Comparison of ENCODE assay signal across 8 mouse cellular contexts in genomic region chr13:101800833-101801371, GRCm38 (mm10). TPM values are rescaled to one million over a fixed set of nuclear protein-coding genes. Genes with fewer than 3 reads are reported as not detected.
DNase-seq lines count a peak whose midpoint lies in the region; ATAC-seq and TF ChIP-seq lines count a peak whose summit lies in the region.

No protein-coding gene starts in this region.

- H3K4me2 ChIP-seq in lung, postnatal 0 days (replicated peaks; ENCODE audit: low read depth, low read length) = peak overlapping the region; percentile 64
- H3K4me2 ChIP-seq in limb, embryonic 15.5 days = peak overlapping the region; percentile 74
- H3K4me2 ChIP-seq in stomach, embryonic 16.5 days (ENCODE audit: low read depth, low read length) = peak overlapping the region; percentile 70

- peak overlapping the region; percentile 45; the same call in 1 of the 2 replicates for H3K4me3 ChIP-seq in lung, postnatal 0 days (ENCODE audit: low read depth, low read length)
- H3K4me3 ChIP-seq in limb, embryonic 15.5 days = peak overlapping the region; percentile 44
- peak overlapping the region; percentile 45 for H3K4me3 ChIP-seq in stomach, embryonic 16.5 days (replicated peaks; ENCODE audit: low read length)

- no peaks in the 10 kb centered on the region for H3K36me3 ChIP-seq in lung, postnatal 0 days (ENCODE audit: insufficient read depth, low read length)
- H3K36me3 ChIP-seq in limb, embryonic 15.5 days = no peaks in the 10 kb centered on the region
- H3K36me3 ChIP-seq in stomach, embryonic 16.5 days (ENCODE audit: control insufficient read depth, insufficient read depth, low read length) = no peaks in the 10 kb centered on the region

- H3K4me1 ChIP-seq in lung, postnatal 0 days (ENCODE audit: insufficient read depth, low read depth, low read length) = no peaks in the 10 kb centered on the region
- H3K4me1 ChIP-seq in limb, embryonic 15.5 days = peaks cover 7% of the 10 kb centered on the region; the same call in 1 of the 2 replicates
- peaks cover 4% of the 10 kb centered on the region; the same call in 1 of the 2 replicates for H3K4me1 ChIP-seq in stomach, embryonic 16.5 days (ENCODE audit: control insufficient read depth, insufficient read depth, low read length)

- TF ChIP-seq CTCF in lung, postnatal 0 days (IDR thresholded peaks at IDR 0.05) = no peak

- H3K27me3 ChIP-seq in lung, postnatal 0 days (replicated peaks; ENCODE audit: insufficient read depth, low read length) = no peaks in the 10 kb centered on the region
- H3K27me3 ChIP-seq in limb, embryonic 15.5 days = peaks cover 11% of the 10 kb centered on the region
- H3K27me3 ChIP-seq in stomach, embryonic 16.5 days (ENCODE audit: control insufficient read depth, insufficient read depth, low read length) = 0 out of 2 replicates have a peak, but pooled peaks cover 4% of the 10 kb centered on the region

- no peaks in the 10 kb centered on the region for H3K9me3 ChIP-seq in lung, postnatal 0 days (ENCODE audit: low read length)
- no peaks in the 10 kb centered on the region for H3K9me3 ChIP-seq in limb, embryonic 15.5 days
- no peaks in the 10 kb centered on the region for H3K9me3 ChIP-seq in stomach, embryonic 16.5 days (replicated peaks; ENCODE audit: control insufficient read depth, low read length)

- peak; percentile 4 for DNase-seq in cerebellum, adult 9-10 months
- DNase-seq in cerebellum, postnatal 25 days = no peak
- DNase-seq in lung, postnatal 0 days (ENCODE audit: low spot score) = no peak
- no peak for DNase-seq in lung, postnatal 10 days
- no peak for DNase-seq in ovary, postnatal 10 days (ENCODE audit: low spot score)
- DNase-seq in adrenal gland, adult 8-10 months = no peak

- H3K27ac ChIP-seq in lung, postnatal 0 days (ENCODE audit: low read length) = no peak overlapping the region; the same call in 1 of the 2 replicates
- H3K27ac ChIP-seq in limb, embryonic 15.5 days = no peak overlapping the region
- peak overlapping the region; percentile 60 for H3K27ac ChIP-seq in stomach, embryonic 16.5 days (ENCODE audit: low read length)

- no peak overlapping the region; the same call in 1 of the 2 replicates for H3K9ac ChIP-seq in lung, postnatal 0 days (replicated peaks; ENCODE audit: low read depth)
- no peak overlapping the region for H3K9ac ChIP-seq in limb, embryonic 15.5 days
- H3K9ac ChIP-seq in stomach, embryonic 16.5 days (ENCODE audit: low read length) = peak overlapping the region; percentile 72

- WGBS in lung, postnatal 0 days = 42% methylated on average over 10 of the region's 10 CpGs
- WGBS in limb, embryonic 15.5 days = 42% methylated on average over 10 of the region's 10 CpGs
- 29% methylated on average over 10 of the region's 10 CpGs for WGBS in stomach, embryonic 16.5 days

- no peak for ATAC-seq in lung, postnatal 0 days
- no peak for ATAC-seq in limb, embryonic 15.5 days (ENCODE audit: insufficient number of reproducible peaks, low FRiP score, low TSS enrichment, low read depth)
- peak; percentile 16; the same call in 1 of the 2 replicates for ATAC-seq in stomach, embryonic 16.5 days (ENCODE audit: insufficient read depth, low FRiP score)

- TF ChIP-seq EP300 in lung, postnatal 0 days (IDR thresholded peaks at IDR 0.05) = no peak

RNA-seq across cellular contexts. Expression of gene Pik3r1, which starts 32.9 kb away (rescaled TPM):
- polyA plus RNA-seq in lung, postnatal 0 days (2015; fragmentation: Nextera tagmentation; extraction: Ambion mirVana) = 26.3 and 28.1 TPM in 2 replicates
- 46.2 and 48.9 TPM in 2 replicates for polyA plus RNA-seq in limb, embryonic 15.5 days (2015; fragmentation: Nextera tagmentation; extraction: Ambion mirVana)
- polyA plus RNA-seq in stomach, embryonic 16.5 days (2015; fragmentation: Nextera tagmentation; extraction: Ambion mirVana) = 53.0 and 59.5 TPM in 2 replicates
- total RNA-seq in adrenal gland, adult 8-10 months (2022) = 100 to 1,000 TPM in 1 of 4 experiments, 10 to 100 TPM in 3; 52.9 to 103 (median 87.4) TPM
